ENCODE assay signal across 31 mouse cellular contexts in genomic region chr7:128180546-128180945, GRCm38 (mm10). TPM values are rescaled to one million over a fixed set of nuclear protein-coding genes. Genes with fewer than 3 reads are reported as not detected.
DNase-seq lines count a peak whose midpoint lies in the region; ATAC-seq lines count a peak whose summit lies in the region.
"Had no signal": no experiment of that assay in that cellular context is flagged by ENCODE, and none has a peak within 500 bp of the region (broad histone marks: within the 10 kb centered on the region; RNA-seq: fewer than 3 reads in every experiment).

No protein-coding gene starts in this region.

- no peak overlapping the region for H3K9ac ChIP-seq in heart, embryonic 12.5 days
- no peak overlapping the region for H3K9ac ChIP-seq in forebrain, embryonic 13.5 days
- H3K9ac ChIP-seq: heart, embryonic 13.5 days; hindbrain, embryonic 15.5 days; lung, embryonic 14.5 days; neural tube, embryonic 15.5 days had no signal

- peak; percentile 49 for DNase-seq in heart, adult 11 months
- DNase-seq in T-cell, adult 2 months (ENCODE audit: low spot score): peak; percentile 15
- DNase-seq in naive thymus-derived CD4-positive, alpha-beta T cell, adult 2 months (ENCODE audit: low read depth): peak; percentile 55
- DNase-seq in thymus, postnatal 0 days (ENCODE audit: low spot score): peak; percentile 59
- DNase-seq in adrenal gland, postnatal 14 days: no peak
- DNase-seq in adrenal gland, postnatal 25 days: no peak
- DNase-seq: adrenal gland, adult 2 months; cerebellum, adult 9-10 months; heart, adult 18-20 months; heart, postnatal 4 days; kidney, adult 2 months; lung, embryonic 14.5 days; right cerebral cortex, postnatal 14 days had no signal

- no peak overlapping the region for H3K27ac ChIP-seq in heart, embryonic 12.5 days (ENCODE audit: poor library complexity, severe bottlenecking)
- H3K27ac ChIP-seq in forebrain, embryonic 13.5 days: no peak overlapping the region
- H3K27ac ChIP-seq: heart, embryonic 13.5 days; hindbrain, embryonic 15.5 days; kidney, postnatal 0 days; neural tube, embryonic 15.5 days had no signal

- H3K4me1 ChIP-seq in heart, embryonic 12.5 days (replicated peaks): no peaks in the 10 kb centered on the region
- no peaks in the 10 kb centered on the region for H3K4me1 ChIP-seq in forebrain, embryonic 13.5 days
- H3K4me1 ChIP-seq: heart, embryonic 13.5 days; hindbrain, embryonic 15.5 days; neural tube, embryonic 15.5 days had no signal

- no peak overlapping the region for H3K4me3 ChIP-seq in heart, embryonic 12.5 days
- no peak overlapping the region for H3K4me3 ChIP-seq in forebrain, embryonic 13.5 days
- H3K4me3 ChIP-seq: heart, embryonic 13.5 days; hindbrain, embryonic 15.5 days; neural tube, embryonic 15.5 days had no signal

- H3K9me3 ChIP-seq in heart, embryonic 12.5 days (replicated peaks): no peaks in the 10 kb centered on the region
- no peaks in the 10 kb centered on the region for H3K9me3 ChIP-seq in forebrain, embryonic 13.5 days (replicated peaks)
- H3K9me3 ChIP-seq: G1E; heart, embryonic 13.5 days; hindbrain, embryonic 15.5 days; neural tube, embryonic 15.5 days had no signal

- 65% methylated on average over 6 of the region's 6 CpGs for WGBS in heart, embryonic 12.5 days
- WGBS in forebrain, embryonic 13.5 days: 78% methylated on average over 6 of the region's 6 CpGs

- peaks cover 7% of the 10 kb centered on the region; the same call in 1 of the 2 replicates for H3K27me3 ChIP-seq in heart, embryonic 12.5 days (replicated peaks)
- H3K27me3 ChIP-seq in forebrain, embryonic 13.5 days: peaks cover 11% of the 10 kb centered on the region; the same call in 1 of the 2 replicates
- H3K27me3 ChIP-seq: heart, embryonic 13.5 days; hindbrain, embryonic 15.5 days; neural tube, embryonic 15.5 days had no signal

- no peak for ATAC-seq in heart, embryonic 12.5 days (ENCODE audit: insufficient number of reproducible peaks, low FRiP score)
- no peak for ATAC-seq in forebrain, embryonic 13.5 days
- ATAC-seq: forebrain, embryonic 14.5 days; Patski had no signal

- H3K36me3 ChIP-seq in heart, embryonic 12.5 days: no peaks in the 10 kb centered on the region
- no peaks in the 10 kb centered on the region for H3K36me3 ChIP-seq in forebrain, embryonic 13.5 days (ENCODE audit: poor library complexity, severe bottlenecking)
- H3K36me3 ChIP-seq: G1E; heart, embryonic 13.5 days; hindbrain, embryonic 15.5 days; neural tube, embryonic 15.5 days had no signal

- no peak overlapping the region for H3K4me2 ChIP-seq in heart, embryonic 12.5 days
- H3K4me2 ChIP-seq in forebrain, embryonic 13.5 days: no peak overlapping the region
- H3K4me2 ChIP-seq: heart, embryonic 13.5 days; hindbrain, embryonic 15.5 days; liver, embryonic 11.5 days; lung, embryonic 14.5 days; midbrain, embryonic 11.5 days; neural tube, embryonic 15.5 days had no signal

RNA-seq across cellular contexts. Expression of gene Cox6a2, which starts 25.6 kb away (rescaled TPM):
- 632 and 633 TPM in 2 replicates for polyA plus RNA-seq in heart, embryonic 12.5 days (2016; fragmentation: Nextera tagmentation; extraction: Ambion mirVana)
- polyA plus RNA-seq in thymus, postnatal 0 days (2015; fragmentation: Nextera tagmentation; extraction: Ambion mirVana): 3.0 and 4.0 TPM in 2 replicates
- total RNA-seq in adrenal gland, postnatal 14 days (2021): not detected in 2 replicates
- 0.55 TPM in 1 of 2 replicates, not detected in the other for polyA plus RNA-seq in forebrain, embryonic 13.5 days (2015; fragmentation: Nextera tagmentation; extraction: Ambion mirVana)
- 2.8 and 5.0 TPM in 2 replicates for total RNA-seq in adrenal gland, postnatal 25 days (2021)
- total RNA-seq: midbrain, postnatal 0 days had no signal
- polyA plus RNA-seq: intestine, embryonic 14.5 days; kidney, postnatal 0 days; midbrain, embryonic 11.5 days; stomach, embryonic 14.5 days had no signal

RNA-seq across cellular contexts. Expression of gene Itgad, which starts 26.4 kb away (rescaled TPM):
- 0.71 TPM in 1 of 2 replicates, not detected in the other for polyA plus RNA-seq in heart, embryonic 12.5 days (2016; fragmentation: Nextera tagmentation; extraction: Ambion mirVana)
- polyA plus RNA-seq in thymus, postnatal 0 days (2015; fragmentation: Nextera tagmentation; extraction: Ambion mirVana): 1.7 and 1.9 TPM in 2 replicates
- total RNA-seq in adrenal gland, postnatal 14 days (2021): 0.45 and 0.93 TPM in 2 replicates
- polyA plus RNA-seq in forebrain, embryonic 13.5 days (2015; fragmentation: Nextera tagmentation; extraction: Ambion mirVana): not detected in 2 replicates
- not detected in 2 replicates for total RNA-seq in adrenal gland, postnatal 25 days (2021)
- total RNA-seq: CH12.LX; G1E; heart, adult 18-20 months; midbrain, postnatal 0 days had no signal
- polyA plus RNA-seq: brain, embryonic 14.5 days; embryonic facial prominence, embryonic 14.5 days; forebrain, embryonic 14.5 days; hindbrain, embryonic 15.5 days; intestine, embryonic 14.5 days; kidney, postnatal 0 days; limb, embryonic 11.5 days; liver, embryonic 11.5 days; lung, embryonic 14.5 days; midbrain, embryonic 11.5 days; midbrain, postnatal 0 days; Patski; stomach, embryonic 14.5 days had no signal

RNA-seq across cellular contexts. Expression of gene Itgax, which starts 51.2 kb away (rescaled TPM):
- 0.04 and 0.19 TPM in 2 replicates for polyA plus RNA-seq in heart, embryonic 12.5 days (2016; fragmentation: Nextera tagmentation; extraction: Ambion mirVana)
- polyA plus RNA-seq in thymus, postnatal 0 days (2015; fragmentation: Nextera tagmentation; extraction: Ambion mirVana): 1.5 and 1.6 TPM in 2 replicates
- 0.41 and 2.1 TPM in 2 replicates for total RNA-seq in adrenal gland, postnatal 14 days (2021)
- 0.04 TPM in 1 of 2 replicates, not detected in the other for polyA plus RNA-seq in forebrain, embryonic 13.5 days (2015; fragmentation: Nextera tagmentation; extraction: Ambion mirVana)
- 0.71 and 0.97 TPM in 2 replicates for total RNA-seq in adrenal gland, postnatal 25 days (2021)
- total RNA-seq: midbrain, postnatal 0 days had no signal
- polyA plus RNA-seq: G1E; hindbrain, embryonic 15.5 days; limb, embryonic 11.5 days; midbrain, postnatal 0 days; stomach, embryonic 14.5 days had no signal

RNA-seq across cellular contexts. Expression of gene Armc5, which starts 56.6 kb away (rescaled TPM):
- polyA plus RNA-seq in heart, embryonic 12.5 days (2016; fragmentation: Nextera tagmentation; extraction: Ambion mirVana): 15.3 and 15.7 TPM in 2 replicates
- polyA plus RNA-seq in thymus, postnatal 0 days (2015; fragmentation: Nextera tagmentation; extraction: Ambion mirVana): 16.2 and 16.6 TPM in 2 replicates
- 16.2 and 18.7 TPM in 2 replicates for total RNA-seq in adrenal gland, postnatal 14 days (2021)
- polyA plus RNA-seq in forebrain, embryonic 13.5 days (2015; fragmentation: Nextera tagmentation; extraction: Ambion mirVana): 11.0 and 12.2 TPM in 2 replicates
- 19.3 and 20.5 TPM in 2 replicates for total RNA-seq in adrenal gland, postnatal 25 days (2021)

RNA-seq across cellular contexts. Expression of gene 9130023H24Rik, which starts 57.3 kb away (rescaled TPM):
- polyA plus RNA-seq in heart, embryonic 12.5 days (2016; fragmentation: Nextera tagmentation; extraction: Ambion mirVana): 7.1 and 7.5 TPM in 2 replicates
- polyA plus RNA-seq in thymus, postnatal 0 days (2015; fragmentation: Nextera tagmentation; extraction: Ambion mirVana): 4.8 and 5.5 TPM in 2 replicates
- total RNA-seq in adrenal gland, postnatal 14 days (2021): 6.9 and 7.2 TPM in 2 replicates
- polyA plus RNA-seq in forebrain, embryonic 13.5 days (2015; fragmentation: Nextera tagmentation; extraction: Ambion mirVana): 9.5 and 11.3 TPM in 2 replicates
- total RNA-seq in adrenal gland, postnatal 25 days (2021): 9.1 and 10.3 TPM in 2 replicates

Comparison
In these comparisons a context has a peak if more than half of its experiments do, and no peak if none do; other contexts are left out.
1. DNase-seq: peak in heart, adult 11 months (single experiment), T-cell, adult 2 months (single experiment), naive thymus-derived CD4-positive, alpha-beta T cell, adult 2 months (single experiment) and thymus, postnatal 0 days (single experiment); none in adrenal gland, postnatal 14 days (single experiment) and adrenal gland, postnatal 25 days (single experiment).
2. RNA of gene Cox6a2, which starts 25.6 kb away (polyA plus RNA-seq): 632 to 633 TPM in heart, embryonic 12.5 days; 3.0 to 4.0 TPM in thymus, postnatal 0 days and 0.55 TPM in forebrain, embryonic 13.5 days; every median in the first group is over 100 times any median in the second.